In genomic region chr15:85708843-85709242, GRCm38 (mm10) we compare ENCODE assay signal across 8 mouse cellular contexts. TPM values are rescaled to one million over a fixed set of nuclear protein-coding genes. Genes with fewer than 3 reads are reported as not detected.
DNase-seq lines count a peak whose midpoint lies in the region; ATAC-seq and TF ChIP-seq lines count a peak whose summit lies in the region.

No protein-coding gene starts in this region.

- peak overlapping the region; percentile 89 for H3K27ac ChIP-seq in kidney, adult 2 months (ENCODE audit: insufficient read depth, low read depth, low read length)
- no peak overlapping the region for H3K27ac ChIP-seq in kidney, postnatal 0 days

- POLR2A ChIA-PET in Patski (lab: Charles Lee): interaction anchor here (1.4 to 4.5 kb wide), 10 partner anchors 22 to 107 kb away, joined by 3 to 31 read pairs (median 6); no protein-coding TSS in a partner anchor

- no peak for TF ChIP-seq POLR2A in kidney, adult 2 months (IDR thresholded peaks at IDR 0.05; ENCODE audit: low read depth, low read length)

- no peak for TF ChIP-seq CTCF in kidney, adult 2 months (conservative IDR thresholded peaks at IDR 0.05; ENCODE audit: insufficient read depth, insufficient read length, low read depth, low read length)
- no peak for TF ChIP-seq CTCF in Patski (IDR thresholded peaks at IDR 0.05)
- TF ChIP-seq CTCF in kidney, postnatal 0 days (IDR thresholded peaks at IDR 0.05; ENCODE audit: low read depth): no peak

- no peak overlapping the region for H3K4me2 ChIP-seq in kidney, postnatal 0 days (ENCODE audit: low read length)

- H3K36me3 ChIP-seq in kidney, adult 2 months (ENCODE audit: control insufficient read depth, insufficient read depth, low read length): peaks cover 2% of the 10 kb centered on the region; the same call in 1 of the 2 replicates
- H3K36me3 ChIP-seq in kidney, postnatal 0 days (ENCODE audit: insufficient read depth, low read length): peaks cover 24% of the 10 kb centered on the region

- peaks cover 48% of the 10 kb centered on the region for H3K4me1 ChIP-seq in kidney, adult 2 months (ENCODE audit: control insufficient read depth, insufficient read depth, low read length)
- peaks cover 21% of the 10 kb centered on the region for H3K4me1 ChIP-seq in kidney, postnatal 0 days (replicated peaks; ENCODE audit: insufficient read depth, low read length)

- no peaks in the 10 kb centered on the region for H3K9me3 ChIP-seq in kidney, postnatal 0 days (replicated peaks; ENCODE audit: low read length)

- no peak overlapping the region for H3K9ac ChIP-seq in kidney, postnatal 0 days (ENCODE audit: low read depth, low read length)

- CTCF ChIA-PET in Patski (lab: Charles Lee): interaction anchor here (1.2 to 9.1 kb wide), 5 partner anchors 28 to 228 kb away, joined by 3 to 113 read pairs (median 13); no protein-coding TSS in a partner anchor

- no peaks in the 10 kb centered on the region for H3K27me3 ChIP-seq in kidney, adult 2 months (replicated peaks; ENCODE audit: control insufficient read depth, insufficient read depth, low read length)
- H3K27me3 ChIP-seq in Patski: no peaks in the 10 kb centered on the region
- no peaks in the 10 kb centered on the region for H3K27me3 ChIP-seq in kidney, postnatal 0 days (ENCODE audit: insufficient read depth, low read length)

- in situ Hi-C loops in Patski (cut with MboI; ENCODE audit: low pct_unique_long_range_greater_than_20kb): no loop called here

- WGBS in kidney, adult 2 months: 47% methylated on average over 4 of the region's 4 CpGs
- 77% methylated on average over 4 of the region's 4 CpGs for WGBS in kidney, postnatal 0 days

- ATAC-seq in Patski: peak; percentile 15
- ATAC-seq in kidney, postnatal 0 days (replicated peaks; ENCODE audit: low FRiP score, low read depth): peak; percentile 14; the same call in 1 of the 2 replicates

- H3K4me3 ChIP-seq in kidney, adult 2 months (ENCODE audit: insufficient read depth, low read depth, low read length): no peak overlapping the region
- H3K4me3 ChIP-seq in kidney, postnatal 0 days (replicated peaks; ENCODE audit: low read depth, low read length): no peak overlapping the region

- DNase-seq in adrenal gland, adult 2 months: peak; percentile 70
- DNase-seq in adrenal gland, adult 18-20 months (ENCODE audit: low spot score in 2 of 2): no peak
- no peak for DNase-seq in kidney, adult 2 months
- no peak for DNase-seq in kidney, postnatal 14 days
- DNase-seq in Patski (ENCODE audit: low read depth, low spot score): no peak
- DNase-seq in kidney, postnatal 0 days (ENCODE audit: low spot score): no peak
- DNase-seq in thymus, postnatal 14 days: no peak
- no peak for DNase-seq in frontal cortex, postnatal 36 days (ENCODE audit: low spot score in 2 of 2)

RNA-seq across cellular contexts. Expression of gene Ppara, which starts 25.9 kb away (rescaled TPM):
- 10 to 100 TPM; 37.2 to 48.9 TPM for total RNA-seq in adrenal gland, adult 2 months (2021)
- 6.3 and 8.5 TPM in 2 replicates for polyA plus RNA-seq in adrenal gland, adult 2 months (2012; rRNA removed)
- 100 to 1,000 TPM in 1 of 2 experiments, 10 to 100 TPM in 1; 30.9 to 107 TPM for total RNA-seq in adrenal gland, adult 18-20 months (2021)
- polyA plus RNA-seq in kidney, adult 2 months (2012; rRNA removed): 31.3 and 32.5 TPM in 2 replicates
- 4.7 TPM for polyA plus RNA-seq in Patski (2021)
- 10.9 and 12.0 TPM in 2 replicates for polyA plus RNA-seq in kidney, postnatal 0 days (2015; fragmentation: Nextera tagmentation; extraction: Ambion mirVana)
